Mouse (Mus musculus) 3T3-L1 (cell line): ENCODE measurements around the gene Kcnn3.

Experiments
- DNase-seq: peaks from one replicate; pipeline ENCODE4 v3.0.0-alpha.2; 2015; ENCODE audit warnings: low read depth, low spot score

Gene Kcnn3

GRCm38 (mm10) chr3:89520618-89521502 lies 896 bp downstream of the Kcnn3 start:
- no peak for DNase-seq

GRCm38 (mm10) chr3:89521503-89521854 lies 1.5 kb downstream of the Kcnn3 start:
- DNase-seq: no peak

GRCm38 (mm10) chr3:89522450-89523128 lies 2.6 kb downstream of the Kcnn3 start:
- DNase-seq: peak; percentile 84

GRCm38 (mm10) chr3:89526298-89527090 lies 6.5 kb downstream of the Kcnn3 start:
- peak; percentile 61 for DNase-seq

- DNase-seq: peak; percentile 25
Observed at GRCm38 (mm10) chr3:89529796-89530195, 9.8 kb downstream of the Kcnn3 start.

- peak; percentile 66 for DNase-seq
Observed at GRCm38 (mm10) chr3:89534566-89535097, 14.7 kb downstream of the Kcnn3 start.

- no peak for DNase-seq
Observed at GRCm38 (mm10) chr3:89535147-89535546, 15.2 kb downstream of the Kcnn3 start.

GRCm38 (mm10) chr3:89539036-89539739 lies 19.2 kb downstream of the Kcnn3 start:
- no peak for DNase-seq

GRCm38 (mm10) chr3:89539740-89540370 lies 19.9 kb downstream of the Kcnn3 start:
- no peak for DNase-seq

- DNase-seq: no peak
Observed at GRCm38 (mm10) chr3:89540371-89540743, 20.4 kb downstream of the Kcnn3 start.

- no peak for DNase-seq
Observed at GRCm38 (mm10) chr3:89546951-89547350, 27.0 kb downstream of the Kcnn3 start.

- DNase-seq: no peak
Observed at GRCm38 (mm10) chr3:89548805-89549204, 28.8 kb downstream of the Kcnn3 start.

- no peak for DNase-seq
Observed at GRCm38 (mm10) chr3:89549488-89549887, 29.5 kb downstream of the Kcnn3 start.

GRCm38 (mm10) chr3:89551880-89552279 lies 31.9 kb downstream of the Kcnn3 start:
- DNase-seq: no peak

GRCm38 (mm10) chr3:89553432-89553831 lies 33.5 kb downstream of the Kcnn3 start:
- no peak for DNase-seq

- DNase-seq: no peak
Observed at GRCm38 (mm10) chr3:89553946-89554345, 34.0 kb downstream of the Kcnn3 start.

- DNase-seq: no peak
Observed at GRCm38 (mm10) chr3:89554587-89554986, 34.6 kb downstream of the Kcnn3 start.

- DNase-seq: no peak
Observed at GRCm38 (mm10) chr3:89557811-89558210, 37.8 kb downstream of the Kcnn3 start.

GRCm38 (mm10) chr3:89558972-89559910 lies 39.3 kb downstream of the Kcnn3 start:
- DNase-seq: no peak

GRCm38 (mm10) chr3:89561386-89561785 lies 41.4 kb downstream of the Kcnn3 start:
- DNase-seq: no peak
